23 mouse cellular contexts compared by ENCODE assay signal in the genomic region with DNA sequence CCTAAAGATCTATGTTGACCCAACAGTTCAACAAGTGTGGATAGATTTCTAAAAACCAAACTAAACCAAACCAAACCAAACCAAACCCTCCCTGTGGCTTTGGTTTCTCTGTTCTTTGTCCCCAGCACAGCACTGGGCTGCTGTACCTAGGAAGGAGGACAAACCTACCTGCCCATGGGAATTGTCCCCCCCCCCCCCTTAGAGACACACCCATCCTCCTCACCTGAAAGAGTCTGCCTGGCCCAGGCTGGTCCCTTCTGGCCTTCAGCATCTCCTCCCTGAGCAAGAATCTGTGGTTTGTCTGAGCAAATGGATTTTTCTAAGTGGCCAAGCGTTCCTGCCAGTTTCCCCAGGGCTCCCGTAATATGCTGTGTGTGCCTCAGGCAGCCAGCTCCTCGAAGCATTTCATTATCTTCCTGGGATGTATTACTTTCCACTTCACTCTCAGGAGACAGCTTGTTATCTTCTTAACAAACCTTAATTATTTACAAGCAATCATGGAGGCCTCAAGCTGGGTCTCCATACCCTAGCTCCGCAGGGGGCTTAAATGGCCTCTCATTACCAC. TPM values are rescaled to one million over a fixed set of nuclear protein-coding genes. Genes with fewer than 3 reads are reported as not detected.
DNase-seq lines count a peak whose midpoint lies in the region; ATAC-seq lines count a peak whose summit lies in the region.
"Had no signal": no experiment of that assay in that cellular context is flagged by ENCODE, and none has a peak within 500 bp of the region (broad histone marks: within the 10 kb centered on the region; RNA-seq: fewer than 3 reads in every experiment).

No protein-coding gene starts in this region.

- H3K36me3 ChIP-seq in hindbrain, embryonic 12.5 days, result no peaks in the 10 kb centered on the region
- H3K36me3 ChIP-seq in hindbrain, embryonic 11.5 days (ENCODE audit: control insufficient read depth, insufficient read depth, low read length), result no peaks in the 10 kb centered on the region
- no peaks in the 10 kb centered on the region for H3K36me3 ChIP-seq in hindbrain, embryonic 16.5 days (ENCODE audit: control insufficient read depth, insufficient read depth, low read length)
- H3K36me3 ChIP-seq: heart, embryonic 10.5 days; intestine, embryonic 15.5 days; limb, embryonic 12.5 days; midbrain, embryonic 12.5 days had no signal

- no peak for DNase-seq in hindbrain, embryonic 11.5 days (ENCODE audit: low spot score)
- peak; percentile 41 for DNase-seq in retina, embryonic 14.5 days (ENCODE audit: low spot score)
- DNase-seq in retina, postnatal 1 day, result no peak
- DNase-seq in right cerebral cortex, postnatal 36 days (ENCODE audit: low spot score in 2 of 2), result no peak
- no peak for DNase-seq in cerebellum, postnatal 4 days (ENCODE audit: low spot score in 2 of 2)
- DNase-seq: adrenal gland, postnatal 10 days; cerebellum, adult 2 months; cerebellum, postnatal 36 days; heart, postnatal 4 days; kidney, adult 9 months; kidney, postnatal 14 days; liver, postnatal 0 days; lung, postnatal 10 days; right cerebral cortex, postnatal 4 days; thymus, postnatal 25 days had no signal

- H3K4me3 ChIP-seq in hindbrain, embryonic 12.5 days, result no peak overlapping the region
- H3K4me3 ChIP-seq in hindbrain, embryonic 11.5 days (ENCODE audit: low read depth, low read length), result no peak overlapping the region
- H3K4me3 ChIP-seq in hindbrain, embryonic 16.5 days (ENCODE audit: low read length), result no peak overlapping the region
- H3K4me3 ChIP-seq: forebrain, embryonic 13.5 days; heart, embryonic 10.5 days; intestine, embryonic 15.5 days; limb, embryonic 12.5 days; midbrain, embryonic 12.5 days had no signal

- no peak overlapping the region for H3K27ac ChIP-seq in hindbrain, embryonic 12.5 days
- H3K27ac ChIP-seq in hindbrain, embryonic 11.5 days (ENCODE audit: low read depth, low read length), result no peak overlapping the region
- H3K27ac ChIP-seq in hindbrain, embryonic 16.5 days (ENCODE audit: low read depth, low read length), result no peak overlapping the region
- H3K27ac ChIP-seq: forebrain, embryonic 13.5 days; heart, embryonic 10.5 days; intestine, embryonic 15.5 days; limb, embryonic 12.5 days; midbrain, embryonic 12.5 days had no signal

- peaks cover 3% of the 10 kb centered on the region; the same call in 1 of the 2 replicates for H3K27me3 ChIP-seq in hindbrain, embryonic 12.5 days
- H3K27me3 ChIP-seq in hindbrain, embryonic 11.5 days (ENCODE audit: control insufficient read depth, insufficient read depth, low read length), result no peaks in the 10 kb centered on the region
- H3K27me3 ChIP-seq in hindbrain, embryonic 16.5 days (replicated peaks; ENCODE audit: control insufficient read depth, insufficient read depth, low read length), result no peaks in the 10 kb centered on the region
- H3K27me3 ChIP-seq: forebrain, embryonic 13.5 days; intestine, embryonic 15.5 days; limb, embryonic 12.5 days; midbrain, embryonic 12.5 days had no signal

- peaks cover 14% of the 10 kb centered on the region for H3K4me1 ChIP-seq in hindbrain, embryonic 12.5 days
- no peaks in the 10 kb centered on the region for H3K4me1 ChIP-seq in hindbrain, embryonic 11.5 days (replicated peaks; ENCODE audit: control insufficient read depth, insufficient read depth, low read length)
- no peaks in the 10 kb centered on the region; the same call in 1 of the 2 replicates for H3K4me1 ChIP-seq in hindbrain, embryonic 16.5 days (ENCODE audit: control insufficient read depth, insufficient read depth, low read depth, low read length)

- H3K9me3 ChIP-seq in hindbrain, embryonic 12.5 days (replicated peaks), result no peaks in the 10 kb centered on the region
- no peaks in the 10 kb centered on the region for H3K9me3 ChIP-seq in hindbrain, embryonic 11.5 days (ENCODE audit: control insufficient read depth, low read length)
- H3K9me3 ChIP-seq in hindbrain, embryonic 16.5 days (ENCODE audit: control insufficient read depth, low read length), result no peaks in the 10 kb centered on the region
- H3K9me3 ChIP-seq: forebrain, embryonic 13.5 days; heart, embryonic 10.5 days; intestine, embryonic 15.5 days; limb, embryonic 12.5 days; midbrain, embryonic 12.5 days had no signal

- peak; percentile 58; the same call in 1 of the 2 replicates for ATAC-seq in hindbrain, embryonic 12.5 days (ENCODE audit: low FRiP score)
- ATAC-seq in hindbrain, embryonic 11.5 days (ENCODE audit: low FRiP score), result no peak
- ATAC-seq in hindbrain, embryonic 16.5 days, result peak; percentile 56
- ATAC-seq: forebrain, embryonic 13.5 days; intestine, embryonic 15.5 days had no signal

- H3K4me2 ChIP-seq in hindbrain, embryonic 12.5 days (replicated peaks), result no peak overlapping the region
- no peak overlapping the region for H3K4me2 ChIP-seq in hindbrain, embryonic 11.5 days (replicated peaks; ENCODE audit: low read depth, low read length)
- no peak overlapping the region for H3K4me2 ChIP-seq in hindbrain, embryonic 16.5 days (ENCODE audit: low read length)
- H3K4me2 ChIP-seq: forebrain, embryonic 13.5 days; intestine, embryonic 15.5 days; limb, embryonic 12.5 days; liver, embryonic 11.5 days; midbrain, embryonic 12.5 days had no signal

- 49% methylated on average over 4 of the region's 4 CpGs for WGBS in hindbrain, embryonic 12.5 days
- 58% methylated on average over 4 of the region's 4 CpGs for WGBS in hindbrain, embryonic 11.5 days
- 37% methylated on average over 4 of the region's 4 CpGs for WGBS in hindbrain, embryonic 16.5 days

- H3K9ac ChIP-seq in hindbrain, embryonic 12.5 days, result no peak overlapping the region
- no peak overlapping the region for H3K9ac ChIP-seq in hindbrain, embryonic 11.5 days (ENCODE audit: low read depth, low read length)
- H3K9ac ChIP-seq in hindbrain, embryonic 16.5 days (ENCODE audit: low read depth, low read length), result no peak overlapping the region
- H3K9ac ChIP-seq: forebrain, embryonic 13.5 days; intestine, embryonic 15.5 days; limb, embryonic 12.5 days; liver, postnatal 0 days; midbrain, embryonic 12.5 days had no signal

RNA-seq across cellular contexts. Expression of a gene that starts 9.7 kb away (rescaled TPM):
- polyA plus RNA-seq in hindbrain, embryonic 12.5 days (2016; fragmentation: Nextera tagmentation; extraction: Ambion mirVana), result 0.12 and 0.26 TPM in 2 replicates
- polyA plus RNA-seq in hindbrain, embryonic 11.5 days (2014; fragmentation: Nextera tagmentation; extraction: Ambion mirVana), result 0.12 TPM in 1 of 2 replicates, not detected in the other
- not detected in 2 replicates for polyA plus RNA-seq in hindbrain, embryonic 16.5 days (2015; fragmentation: Nextera tagmentation; extraction: Ambion mirVana)
- polyA plus RNA-seq: cerebellum, adult 2 months; forebrain, embryonic 13.5 days; liver, embryonic 11.5 days; liver, postnatal 0 days had no signal

RNA-seq across cellular contexts. Expression of a gene that starts 12.0 kb away (rescaled TPM):
- 3.3 and 5.5 TPM in 2 replicates for polyA plus RNA-seq in hindbrain, embryonic 12.5 days (2016; fragmentation: Nextera tagmentation; extraction: Ambion mirVana)
- polyA plus RNA-seq in hindbrain, embryonic 11.5 days (2014; fragmentation: Nextera tagmentation; extraction: Ambion mirVana), result 2.0 and 2.2 TPM in 2 replicates
- 1.1 and 1.9 TPM in 2 replicates for polyA plus RNA-seq in hindbrain, embryonic 16.5 days (2015; fragmentation: Nextera tagmentation; extraction: Ambion mirVana)
